Mouse (Mus musculus): ENCODE data around the gene Gm20479. TPM values are rescaled to one million over a fixed set of nuclear protein-coding genes. Genes with fewer than 3 reads are reported as not detected.

Gene Gm20479
- polyA plus RNA-seq, 1 experiment = not detected

DNA sequence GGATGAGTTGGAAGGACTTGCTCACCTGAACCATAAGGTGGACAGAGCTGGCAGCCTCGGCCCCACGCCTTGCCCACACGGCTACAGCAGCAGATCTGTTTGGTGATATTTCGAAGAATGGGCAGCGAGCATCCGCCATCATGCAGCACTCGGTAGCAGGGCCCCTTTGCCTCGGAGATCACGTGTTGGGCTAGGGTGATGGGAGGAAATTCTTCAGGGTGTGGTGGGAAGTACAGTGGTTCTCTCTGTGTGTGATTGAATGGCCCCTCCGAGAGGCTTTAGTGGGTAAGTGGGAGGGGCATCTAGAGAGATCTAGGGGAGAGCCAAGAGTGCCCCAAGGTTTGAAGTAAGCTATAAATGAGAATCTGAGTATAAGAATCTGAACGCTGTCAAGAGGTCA is 29.1 kb downstream of the Gm20479 start:
- Histone ChIP-seq H3K27me3 (ENCODE audit: control insufficient read depth, insufficient read depth, insufficient read length) (no peaks in the 10 kb centered on the region), H3ac (ENCODE audit: control insufficient read depth, insufficient read length, low read depth) (no peak overlapping the region), H3K79me2 (ENCODE audit: control insufficient read depth, insufficient read depth) (no peaks in the 10 kb centered on the region), H3K36me3 (ENCODE audit: control insufficient read depth, insufficient read depth) (no peaks in the 10 kb centered on the region), H3K4me3 (ENCODE audit: insufficient read depth, poor library complexity, severe bottlenecking) (no peak overlapping the region), H3K79me3 (ENCODE audit: low read depth) (no peaks in the 10 kb centered on the region)
- TF ChIP-seq USF1 (IDR thresholded peaks at IDR 0.05; ENCODE audit: low read depth) = no peak
- no peak for TF ChIP-seq CEBPB (IDR thresholded peaks at IDR 0.05; ENCODE audit: low read depth)
- TF ChIP-seq MYOG (IDR thresholded peaks at IDR 0.05; ENCODE audit: control insufficient read depth, extremely low read depth, insufficient read length) = no peak
- TF ChIP-seq FOSL1 (IDR thresholded peaks at IDR 0.05; ENCODE audit: insufficient read depth, low read length, poor library complexity, severe bottlenecking) = no peak
- TF ChIP-seq CTCF (IDR thresholded peaks at IDR 0.05; ENCODE audit: control insufficient read depth, insufficient read depth, insufficient read length) = no peak

- Histone ChIP-seq H3ac (ENCODE audit: control insufficient read depth, insufficient read length, low read depth) (no peak overlapping the region), H3K4me3 (ENCODE audit: insufficient read depth, poor library complexity, severe bottlenecking) (no peak overlapping the region), H3K79me3 (ENCODE audit: low read depth) (no peaks in the 10 kb centered on the region), H3K27me3 (ENCODE audit: control insufficient read depth, insufficient read depth, insufficient read length) (no peaks in the 10 kb centered on the region), H3K36me3 (ENCODE audit: control insufficient read depth, insufficient read depth) (no peaks in the 10 kb centered on the region), H3K79me2 (ENCODE audit: control insufficient read depth, insufficient read depth) (no peaks in the 10 kb centered on the region)
- no peak for TF ChIP-seq CTCF (IDR thresholded peaks at IDR 0.05; ENCODE audit: control insufficient read depth, insufficient read depth, insufficient read length)
- no peak for TF ChIP-seq CEBPB (IDR thresholded peaks at IDR 0.05; ENCODE audit: low read depth)
- no peak for TF ChIP-seq FOSL1 (IDR thresholded peaks at IDR 0.05; ENCODE audit: insufficient read depth, low read length, poor library complexity, severe bottlenecking)
- TF ChIP-seq MAX (IDR thresholded peaks at IDR 0.05) = no peak
- no peak for TF ChIP-seq USF1 (IDR thresholded peaks at IDR 0.05; ENCODE audit: low read depth)
- TF ChIP-seq MYOD1 (IDR thresholded peaks at IDR 0.05; ENCODE audit: control insufficient read depth, insufficient read length, low read depth) = no peak
- TF ChIP-seq MYOG (IDR thresholded peaks at IDR 0.05; ENCODE audit: control insufficient read depth, extremely low read depth, insufficient read length) = no peak
These were observed 29.7 kb downstream of the Gm20479 start for GRCm38 (mm10) chr7:27327500-27327899.

- no peak overlapping the region for H3K4me3 ChIP-seq (ENCODE audit: insufficient read depth, poor library complexity, severe bottlenecking)
- no peaks in the 10 kb centered on the region for H3K27me3 ChIP-seq (ENCODE audit: control insufficient read depth, insufficient read depth, insufficient read length)
- peak overlapping the region; percentile 20 for H3ac ChIP-seq (ENCODE audit: control insufficient read depth, insufficient read length, low read depth)
- H3K79me3 ChIP-seq (ENCODE audit: low read depth) = no peaks in the 10 kb centered on the region
- H3K79me2 ChIP-seq (ENCODE audit: control insufficient read depth, insufficient read depth) = no peaks in the 10 kb centered on the region
- TF ChIP-seq MYOG (IDR thresholded peaks at IDR 0.05; ENCODE audit: control insufficient read depth, extremely low read depth, insufficient read length) (no peak), MAX (IDR thresholded peaks at IDR 0.05) (no peak), CEBPB (IDR thresholded peaks at IDR 0.05; ENCODE audit: low read depth) (no peak), FOSL1 (IDR thresholded peaks at IDR 0.05; ENCODE audit: insufficient read depth, low read length, poor library complexity, severe bottlenecking) (no peak), MYOD1 (IDR thresholded peaks at IDR 0.05; ENCODE audit: control insufficient read depth, insufficient read length, low read depth) (no peak), CTCF (IDR thresholded peaks at IDR 0.05; ENCODE audit: control insufficient read depth, insufficient read depth, insufficient read length) (no peak), USF1 (IDR thresholded peaks at IDR 0.05; ENCODE audit: low read depth) (no peak)
- no peaks in the 10 kb centered on the region for H3K36me3 ChIP-seq (ENCODE audit: control insufficient read depth, insufficient read depth)
These were observed 30.9 kb downstream of the Gm20479 start for GRCm38 (mm10) chr7:27326101-27326880.

DNA sequence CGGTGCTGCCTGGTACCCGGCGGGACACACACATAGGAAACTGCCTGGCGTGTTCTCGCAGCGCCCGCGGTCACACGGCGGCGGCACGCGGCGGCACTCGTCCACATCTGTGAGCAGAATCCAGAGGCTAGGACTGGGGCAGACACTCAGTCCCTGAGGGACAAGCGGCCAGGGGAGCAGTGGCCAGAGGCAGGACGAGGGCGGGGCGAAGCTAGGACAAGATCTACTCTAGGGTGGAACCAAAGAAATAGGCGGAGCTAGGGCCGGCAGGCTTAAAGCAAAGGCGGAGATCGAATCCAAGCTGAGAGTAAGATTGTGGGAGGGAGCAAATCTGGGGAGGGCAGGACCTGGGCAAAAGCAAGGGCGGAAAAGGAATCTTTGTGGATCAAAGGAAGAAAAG is 31.5 kb downstream of the Gm20479 start:
- Histone ChIP-seq H3K4me3 (ENCODE audit: insufficient read depth, poor library complexity, severe bottlenecking) (no peak overlapping the region), H3K79me3 (ENCODE audit: low read depth) (no peaks in the 10 kb centered on the region), H3K36me3 (ENCODE audit: control insufficient read depth, insufficient read depth) (no peaks in the 10 kb centered on the region), H3K27me3 (ENCODE audit: control insufficient read depth, insufficient read depth, insufficient read length) (no peaks in the 10 kb centered on the region), H3K79me2 (ENCODE audit: control insufficient read depth, insufficient read depth) (no peaks in the 10 kb centered on the region), H3ac (ENCODE audit: control insufficient read depth, insufficient read length, low read depth) (peak overlapping the region; percentile 31)
- TF ChIP-seq FOSL1 (IDR thresholded peaks at IDR 0.05; ENCODE audit: insufficient read depth, low read length, poor library complexity, severe bottlenecking) (no peak), MAX (IDR thresholded peaks at IDR 0.05) (no peak), USF1 (IDR thresholded peaks at IDR 0.05; ENCODE audit: low read depth) (no peak), MYOD1 (IDR thresholded peaks at IDR 0.05; ENCODE audit: control insufficient read depth, insufficient read length, low read depth) (no peak), CEBPB (IDR thresholded peaks at IDR 0.05; ENCODE audit: low read depth) (no peak), CTCF (IDR thresholded peaks at IDR 0.05; ENCODE audit: control insufficient read depth, insufficient read depth, insufficient read length) (no peak), MYOG (IDR thresholded peaks at IDR 0.05; ENCODE audit: control insufficient read depth, extremely low read depth, insufficient read length) (no peak)

GRCm38 (mm10) chr7:27324928-27325327 is 32.3 kb downstream of the Gm20479 start:
- Histone ChIP-seq H3K27me3 (ENCODE audit: control insufficient read depth, insufficient read depth, insufficient read length) (no peaks in the 10 kb centered on the region), H3K79me3 (ENCODE audit: low read depth) (no peaks in the 10 kb centered on the region), H3K4me3 (ENCODE audit: insufficient read depth, poor library complexity, severe bottlenecking) (no peak overlapping the region), H3K79me2 (ENCODE audit: control insufficient read depth, insufficient read depth) (no peaks in the 10 kb centered on the region), H3ac (ENCODE audit: control insufficient read depth, insufficient read length, low read depth) (no peak overlapping the region), H3K36me3 (ENCODE audit: control insufficient read depth, insufficient read depth) (no peaks in the 10 kb centered on the region)
- no peak for TF ChIP-seq MYOD1 (IDR thresholded peaks at IDR 0.05; ENCODE audit: control insufficient read depth, insufficient read length, low read depth)
- TF ChIP-seq CTCF (IDR thresholded peaks at IDR 0.05; ENCODE audit: control insufficient read depth, insufficient read depth, insufficient read length) = no peak
- TF ChIP-seq USF1 (IDR thresholded peaks at IDR 0.05; ENCODE audit: low read depth) = no peak
- no peak for TF ChIP-seq FOSL1 (IDR thresholded peaks at IDR 0.05; ENCODE audit: insufficient read depth, low read length, poor library complexity, severe bottlenecking)
- no peak for TF ChIP-seq MAX (IDR thresholded peaks at IDR 0.05)
- no peak for TF ChIP-seq MYOG (IDR thresholded peaks at IDR 0.05; ENCODE audit: control insufficient read depth, extremely low read depth, insufficient read length)
- no peak for TF ChIP-seq CEBPB (IDR thresholded peaks at IDR 0.05; ENCODE audit: low read depth)

Data from C2C12 (cell line).